17 mouse cellular contexts compared by ENCODE assay signal in genomic region chr5:149178095-149178494, GRCm38 (mm10).
"Had no signal": no experiment of that assay in that cellular context is flagged by ENCODE, and none has a peak within 500 bp of the region (broad histone marks: within the 10 kb centered on the region; RNA-seq: fewer than 3 reads in every experiment).

No protein-coding gene starts in this region.

- H3K36me3 ChIP-seq: midbrain, embryonic 13.5 days; neural tube, embryonic 13.5 days; neural tube, embryonic 15.5 days had no signal

- H3K27ac ChIP-seq: midbrain, embryonic 10.5 days; midbrain, embryonic 13.5 days; neural tube, embryonic 13.5 days; neural tube, embryonic 15.5 days had no signal

- DNase-seq: lung, adult 18-20 months; lung, embryonic 14.5 days; lung, postnatal 10 days; lung, postnatal 4 days; retina, postnatal 1 day; right cerebral cortex, adult 18-20 months; right cerebral cortex, postnatal 25 days; right cerebral cortex, postnatal 4 days; spleen, adult 18-20 months; thymus, adult 18-20 months; thymus, postnatal 25 days; thymus, postnatal 4 days had no signal

- H3K4me3 ChIP-seq: midbrain, embryonic 10.5 days; midbrain, embryonic 13.5 days; myocyte; neural tube, embryonic 13.5 days; neural tube, embryonic 15.5 days had no signal

- H3K27me3 ChIP-seq: midbrain, embryonic 13.5 days; neural tube, embryonic 13.5 days; neural tube, embryonic 15.5 days had no signal

- H3K9me3 ChIP-seq: midbrain, embryonic 10.5 days; midbrain, embryonic 13.5 days; neural tube, embryonic 13.5 days; neural tube, embryonic 15.5 days had no signal

- H3K9ac ChIP-seq: lung, embryonic 14.5 days; midbrain, embryonic 13.5 days; neural tube, embryonic 13.5 days; neural tube, embryonic 15.5 days had no signal
